Mouse (Mus musculus) E14TG2a.4 (cell line): Measurements from ENCODE around the gene Acot7.

ENCODE experiments used
- CTCF ChIP-seq: conservative IDR thresholded peaks from 2 replicates; pipeline ENCODE4 v1.5.1; 2014; ENCODE audit warnings: low read length
- NANOG ChIP-seq: IDR thresholded peaks from 2 replicates; pipeline ENCODE4 v1.6.1; 2014; ENCODE audit warnings: borderline replicate concordance, low read length, mixed read lengths
- POU5F1 ChIP-seq: IDR thresholded peaks from 2 replicates; pipeline ENCODE4 v1.6.1; 2014; ENCODE audit warnings: low read length, borderline replicate concordance

DNA sequence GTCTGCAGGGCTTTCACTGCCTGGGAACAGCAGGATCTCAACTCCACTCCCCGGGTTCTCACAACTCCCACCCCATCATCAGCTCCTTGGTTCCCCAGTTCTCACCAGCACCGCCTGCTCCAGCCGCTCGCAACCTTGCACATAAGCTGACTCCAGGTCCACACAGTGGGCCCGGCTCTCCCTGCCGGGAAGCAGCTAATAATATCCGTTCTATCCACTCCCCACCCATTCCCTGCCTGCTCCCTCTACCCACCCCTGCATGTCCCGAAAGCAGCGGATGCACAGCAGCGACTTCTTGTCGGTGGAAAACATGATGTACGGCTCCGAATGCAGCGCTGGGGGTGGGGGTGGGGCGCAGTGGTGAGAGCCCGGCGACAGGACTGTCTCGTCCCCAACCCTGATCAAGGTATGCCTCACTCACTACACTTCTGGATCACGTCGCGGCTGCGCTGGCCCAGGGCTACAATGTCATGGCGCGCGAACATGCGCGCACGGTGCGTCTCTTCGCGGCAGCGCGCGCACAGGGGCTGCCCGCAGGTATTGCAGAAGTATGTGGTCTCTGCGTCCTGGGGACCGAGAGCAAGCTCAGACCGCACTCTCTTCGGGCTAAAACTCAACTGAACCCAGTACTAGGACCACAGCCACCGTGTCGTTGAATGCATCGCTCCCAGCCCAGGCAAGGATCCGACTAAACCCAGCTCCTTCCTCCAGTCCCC, 137.7 kb downstream of the Acot7 start:
- no peak for TF ChIP-seq CTCF
- TF ChIP-seq POU5F1 = no peak
- no peak for TF ChIP-seq NANOG
